Mouse (Mus musculus): Measurements from ENCODE around the gene Xylt1. TPM values are rescaled to one million over a fixed set of nuclear protein-coding genes. Genes with fewer than 3 reads are reported as not detected.
A peak's percentile ranks its signal among the peaks of the same experiment; 100 is the strongest.

Gene Xylt1
- total RNA-seq, 2 experiments from 2014 or later: 54.7 to 66.3 TPM

DNA sequence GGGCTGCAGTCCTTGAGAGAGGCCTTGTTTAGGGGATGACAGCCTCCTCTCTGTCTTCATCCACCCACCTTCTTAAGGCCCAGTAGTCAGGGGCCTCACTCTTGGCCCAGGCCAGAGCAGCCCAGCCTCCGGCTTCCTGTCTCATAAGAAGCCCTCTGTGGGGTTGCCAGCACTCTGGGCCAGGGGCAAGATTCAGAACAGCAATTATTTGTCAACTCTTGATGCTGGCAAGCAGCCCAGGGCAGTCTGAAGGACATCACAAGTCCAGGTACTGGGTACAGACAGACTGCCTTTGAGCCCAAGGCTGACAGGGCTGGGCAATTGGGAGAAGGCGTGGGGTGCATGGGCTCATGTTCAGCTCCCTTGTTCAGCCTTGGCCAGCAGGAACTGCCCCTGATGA lies 129.3 kb downstream of the Xylt1 start:
- peak; percentile 59 to 65 for DNase-seq (ENCODE audit: low spot score in 2 of 2)

DNA sequence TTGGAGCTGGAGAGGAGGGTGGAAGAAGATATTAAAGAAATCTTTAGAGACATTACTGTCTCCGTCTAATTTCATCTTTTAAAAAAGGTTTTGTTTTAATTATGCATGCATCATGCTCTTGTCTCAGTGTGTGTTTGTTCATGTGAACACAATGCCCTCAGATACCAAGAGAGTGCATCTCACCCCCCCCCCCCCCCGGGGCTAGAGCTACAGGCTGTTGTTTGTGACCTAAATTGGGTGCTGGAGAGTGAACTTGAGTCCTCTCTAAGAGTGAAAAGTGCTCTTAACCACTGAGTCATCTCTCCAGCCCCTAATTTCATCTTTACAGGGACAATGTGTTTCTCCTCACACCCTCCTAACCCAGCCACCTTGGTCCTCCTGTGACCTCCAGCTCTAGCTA lies 131.5 kb downstream of the Xylt1 start:
- DNase-seq (ENCODE audit: low spot score in 2 of 2): no peak

DNA sequence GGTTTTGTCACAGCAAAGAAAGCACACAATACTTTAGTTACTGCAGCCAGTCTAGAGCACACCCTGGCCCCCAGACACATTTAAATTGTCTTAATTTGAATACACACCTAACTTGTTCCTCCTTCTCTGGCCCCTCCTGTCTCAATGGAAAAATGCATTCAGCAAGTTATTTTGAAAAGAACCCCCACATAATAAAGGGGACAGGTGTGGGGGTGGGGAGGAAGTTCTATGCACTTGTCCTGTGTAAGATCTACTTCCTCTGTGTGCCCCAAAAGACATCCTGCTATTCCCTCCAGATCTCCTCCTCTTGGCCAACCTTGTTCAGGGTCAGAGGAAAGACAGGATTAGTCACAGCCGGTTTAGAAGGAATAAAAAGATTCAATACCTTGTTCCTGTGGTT lies 135.0 kb downstream of the Xylt1 start:
- DNase-seq (ENCODE audit: low spot score in 2 of 2): no peak

DNA sequence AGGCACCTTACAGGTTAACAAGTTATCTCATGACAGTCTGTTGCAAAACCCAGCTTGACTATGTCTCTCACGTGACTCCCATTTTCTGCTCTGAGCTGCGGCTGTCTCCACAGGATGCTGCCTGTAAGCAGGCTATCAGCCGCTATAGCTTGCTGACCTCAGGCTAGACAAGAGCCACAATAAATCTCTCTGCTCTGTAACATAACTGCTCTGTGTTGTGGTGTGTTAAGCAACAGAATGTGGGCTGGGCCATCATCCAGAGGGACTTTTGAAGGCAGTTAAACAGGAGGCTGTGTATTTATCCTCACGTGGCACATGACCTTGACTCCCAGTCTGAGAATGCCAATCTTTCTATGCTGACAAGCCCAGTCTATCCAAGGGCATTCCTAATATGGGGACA lies 136.1 kb downstream of the Xylt1 start:
- DNase-seq (ENCODE audit: low spot score in 2 of 2): no peak

DNA sequence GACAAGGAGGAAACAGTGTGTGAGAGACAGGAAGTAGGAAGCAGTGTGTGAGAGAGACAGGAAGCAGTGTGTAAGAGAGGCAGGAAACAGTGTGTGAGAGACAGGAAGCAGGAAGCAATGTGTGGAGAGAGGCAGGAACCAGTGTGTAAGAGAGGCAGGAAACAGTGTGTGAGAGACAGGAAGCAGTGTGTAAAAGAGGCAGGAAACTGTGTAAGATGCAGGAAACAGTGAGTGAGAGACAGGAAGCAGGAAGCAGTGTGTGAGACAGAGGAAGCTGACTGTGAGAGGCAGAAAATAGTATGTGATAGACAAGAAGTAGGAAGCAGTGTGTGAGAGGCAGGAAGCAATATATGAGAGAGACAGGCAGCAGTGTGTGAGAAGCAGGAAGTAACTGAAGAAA lies 140.6 kb downstream of the Xylt1 start:
- no peak for DNase-seq (ENCODE audit: low spot score in 2 of 2)

DNA sequence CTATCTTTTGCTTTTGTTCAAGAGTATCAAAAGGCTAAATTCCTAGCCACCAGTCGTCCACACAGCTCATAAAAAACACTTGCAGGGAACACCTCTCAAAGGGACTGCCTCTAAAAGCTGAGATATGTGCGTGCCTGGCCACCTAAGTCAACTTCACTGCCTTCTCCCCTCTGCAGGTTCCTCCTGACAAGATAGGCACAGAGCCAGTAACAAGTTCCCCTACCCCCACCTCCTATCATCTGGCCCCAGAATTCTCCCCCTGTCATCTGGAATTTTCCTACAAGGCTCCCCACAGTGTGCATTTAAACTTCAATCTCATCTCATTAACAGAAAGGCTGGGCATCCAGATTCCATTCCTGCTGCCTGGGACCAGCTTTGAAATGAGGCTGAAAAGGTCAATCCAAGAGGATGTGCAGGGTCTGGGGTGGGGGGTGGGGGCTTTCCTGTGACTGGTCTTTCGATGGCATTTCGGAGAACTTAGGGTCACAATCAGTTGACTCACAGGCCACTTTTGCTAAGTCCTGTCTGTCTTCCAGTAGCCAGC lies 141.4 kb downstream of the Xylt1 start:
- no peak for DNase-seq (ENCODE audit: low spot score in 2 of 2)

DNA sequence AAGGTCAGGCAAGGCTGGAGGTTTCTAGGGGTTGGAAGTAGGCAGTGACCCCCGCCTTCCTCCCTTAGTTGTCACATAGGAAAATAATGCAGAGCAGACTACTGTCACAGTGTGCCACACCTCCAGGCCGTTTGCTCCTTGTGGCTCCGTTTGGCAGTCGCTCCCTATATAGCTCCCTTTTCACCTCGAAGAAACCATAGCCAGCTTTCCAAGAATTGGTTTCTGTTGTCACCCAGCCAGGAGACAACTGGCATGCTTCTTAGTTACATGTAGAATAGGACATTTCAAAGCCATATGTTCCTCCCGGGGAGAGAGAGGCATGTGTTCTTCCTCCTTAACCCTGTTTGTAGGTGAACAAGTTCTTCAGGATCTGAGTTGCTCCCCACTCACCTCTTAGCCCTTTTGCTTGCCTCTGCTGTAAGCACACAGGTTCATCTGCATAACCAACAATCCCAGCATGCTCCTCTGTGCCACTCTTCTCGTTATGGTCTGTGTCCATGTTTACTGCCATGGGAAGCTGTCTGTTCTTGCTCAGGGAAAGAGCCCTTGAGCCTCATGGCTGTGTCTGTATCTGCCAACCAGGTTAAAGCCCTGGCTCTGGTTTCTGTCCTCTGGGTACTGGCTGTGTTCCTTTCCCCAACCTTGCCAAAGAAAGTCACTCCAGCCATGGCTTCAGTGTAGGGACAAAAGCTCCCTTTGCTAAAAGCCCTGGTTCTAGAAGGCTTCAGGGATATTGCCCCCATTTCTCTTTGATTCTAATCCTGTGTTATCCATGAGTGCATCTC lies 143.8 kb downstream of the Xylt1 start:
- peak in 1 of 2 experiments; percentile 33 for DNase-seq (ENCODE audit: low spot score in 2 of 2)

DNA sequence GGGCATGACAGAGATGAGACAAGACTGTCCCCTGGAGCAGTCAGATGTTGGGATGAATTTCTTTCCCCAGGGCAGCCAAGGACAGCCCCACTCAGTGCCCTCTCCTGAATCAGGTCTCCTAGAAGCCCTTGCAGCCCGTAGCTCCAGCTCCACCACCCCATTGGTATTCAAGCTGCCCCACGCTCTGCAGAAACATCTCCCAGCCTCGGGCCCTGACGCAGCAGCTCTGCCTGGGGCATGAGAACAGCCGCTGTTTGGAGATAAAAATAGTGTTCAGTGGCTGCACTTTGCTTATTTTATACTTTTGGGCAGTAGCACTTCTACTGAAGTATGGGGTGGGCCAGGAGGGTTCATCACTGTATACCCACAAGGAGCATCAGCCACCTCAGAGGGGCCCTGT lies 144.9 kb downstream of the Xylt1 start:
- DNase-seq (ENCODE audit: low spot score in 2 of 2): no peak

DNA sequence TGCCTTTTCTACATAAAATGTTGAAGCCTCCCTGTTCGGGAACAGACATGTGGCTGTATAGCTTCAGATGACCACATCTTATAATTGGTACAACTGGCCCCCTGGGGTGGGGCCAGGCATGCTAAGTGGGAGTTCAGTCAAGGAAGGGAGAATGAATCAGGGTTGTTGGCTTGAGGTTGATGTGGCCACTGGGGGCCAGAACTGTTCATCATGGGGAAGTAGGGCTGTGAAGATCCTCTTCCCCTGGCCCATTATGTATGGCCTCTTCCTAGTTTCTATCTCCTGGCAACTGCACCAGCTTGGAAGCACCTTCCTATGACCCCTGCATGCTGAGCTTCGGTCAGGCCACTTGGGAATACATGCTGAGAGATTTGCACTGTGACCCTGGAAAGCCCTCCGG lies 145.8 kb downstream of the Xylt1 start:
- DNase-seq (ENCODE audit: low spot score in 2 of 2): no peak

DNA sequence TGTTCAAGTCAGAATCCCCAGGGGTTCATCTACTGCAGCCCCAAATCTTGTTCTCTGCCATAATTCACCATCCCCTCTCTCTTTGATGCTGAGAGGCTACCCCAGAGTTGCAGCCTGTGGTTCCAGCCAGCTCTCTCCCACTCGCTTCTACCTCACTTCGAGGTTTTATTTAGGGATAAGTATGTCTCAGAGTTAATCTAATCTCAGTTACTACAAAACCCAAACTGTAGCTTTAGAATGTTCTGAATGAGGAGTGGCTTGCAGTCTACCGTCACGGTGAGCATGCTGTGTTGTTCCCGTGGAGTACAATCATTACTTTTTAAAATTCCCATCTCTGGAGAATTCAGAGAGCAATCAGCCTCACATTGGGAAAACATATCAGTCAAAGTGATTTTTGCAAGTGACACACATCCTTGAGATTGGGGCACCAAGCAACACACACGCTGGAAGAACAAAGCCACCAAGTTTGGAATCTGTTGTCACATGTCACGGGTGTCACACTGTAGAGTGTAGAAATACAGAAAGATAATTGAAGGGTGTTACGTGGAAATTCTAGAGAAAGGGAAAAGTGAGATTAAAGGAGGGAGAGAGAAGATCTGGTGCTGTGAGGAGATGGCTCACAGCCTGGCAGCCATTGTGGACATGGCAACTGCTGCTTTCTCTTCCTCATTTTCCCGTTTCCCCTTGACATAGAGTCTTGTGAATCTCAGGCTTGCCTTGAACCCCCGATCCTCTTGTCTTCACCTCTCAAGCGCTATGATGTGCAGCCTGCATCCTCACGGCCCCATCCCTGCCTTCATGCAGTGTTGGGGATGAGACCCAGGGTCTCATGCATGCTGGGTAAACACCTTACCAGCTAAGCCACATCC lies 149.2 kb downstream of the Xylt1 start:
- no peak for DNase-seq (ENCODE audit: low spot score in 2 of 2)

DNA sequence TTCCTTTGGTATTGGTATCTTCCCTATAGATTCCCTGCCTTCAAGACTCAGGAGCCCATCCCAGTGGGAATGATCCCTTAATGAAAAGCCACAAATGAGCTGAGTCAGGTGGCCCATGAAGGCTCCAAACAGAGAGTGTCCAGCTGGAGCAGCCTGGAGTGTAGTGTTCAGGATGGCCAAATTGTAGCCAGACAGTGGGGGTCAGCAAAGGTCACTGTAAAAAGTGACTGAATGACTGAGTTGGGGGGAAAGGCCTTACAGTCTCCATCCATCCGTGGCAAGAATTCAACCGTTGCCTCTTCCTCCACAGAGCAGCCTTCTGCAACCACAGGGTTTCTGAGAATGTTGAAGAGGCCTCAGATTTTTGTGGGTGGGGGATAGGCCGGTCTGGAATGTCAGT lies 151.9 kb downstream of the Xylt1 start:
- DNase-seq (ENCODE audit: low spot score in 2 of 2): no peak

DNA sequence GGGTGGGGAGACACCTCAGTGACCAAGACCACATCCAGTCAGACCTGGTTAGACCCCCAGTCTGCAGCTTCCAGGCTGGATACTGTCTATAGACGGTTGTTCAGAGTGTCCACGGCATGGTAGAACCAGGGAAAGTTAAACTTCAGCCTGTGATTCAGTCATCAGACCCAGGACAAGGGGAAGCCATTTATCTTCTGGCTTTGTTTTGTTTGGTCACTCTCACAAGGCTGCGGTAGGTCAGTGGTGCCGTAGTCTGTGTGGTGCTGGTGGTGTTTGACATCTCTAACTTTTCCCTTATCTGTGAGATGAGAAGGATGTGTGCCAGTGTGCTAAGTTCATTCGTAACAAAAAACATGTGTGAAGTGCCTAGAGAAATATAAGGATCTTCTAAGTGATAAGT lies 152.4 kb downstream of the Xylt1 start:
- DNase-seq (ENCODE audit: low spot score in 2 of 2): no peak

DNA sequence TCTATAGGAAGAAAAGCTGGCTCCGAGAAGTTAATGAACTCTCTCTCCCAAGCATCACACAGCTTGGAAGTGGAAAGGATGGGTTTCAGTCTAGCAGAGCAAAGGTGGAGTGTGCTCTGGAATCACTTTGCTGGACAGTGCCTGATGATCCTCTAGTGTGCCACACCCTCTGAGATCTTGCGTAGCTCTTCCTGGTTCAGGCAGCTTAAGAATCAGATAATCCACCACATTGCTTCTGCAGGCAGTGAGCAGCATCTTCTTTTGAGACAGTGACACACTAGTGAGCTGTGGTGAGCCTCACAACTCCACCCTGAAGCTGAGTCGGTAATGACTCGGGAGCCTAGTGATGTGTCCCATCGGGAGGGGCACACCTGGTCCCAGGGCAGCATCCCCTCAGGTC lies 159.2 kb downstream of the Xylt1 start:
- no peak for DNase-seq (ENCODE audit: low spot score in 2 of 2)

DNA sequence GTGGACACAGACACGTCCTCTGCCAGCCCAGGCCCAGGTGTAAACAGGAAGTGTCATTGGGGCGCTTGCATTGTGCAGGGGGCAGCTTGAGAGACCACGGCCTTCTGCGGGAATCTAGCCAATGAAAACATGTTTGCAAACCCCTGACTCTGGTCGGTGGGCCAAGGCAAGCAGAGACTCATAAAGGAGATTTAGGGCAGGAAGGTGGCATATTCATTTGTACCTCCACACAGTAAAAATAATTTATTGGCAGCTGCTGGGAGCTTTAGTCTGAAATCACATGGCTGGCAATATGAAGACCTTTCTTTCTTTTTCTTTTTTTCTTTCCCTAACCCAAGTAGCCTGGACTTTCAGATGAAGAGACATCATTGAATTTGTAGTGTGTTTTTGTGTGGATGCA lies 159.6 kb downstream of the Xylt1 start:
- no peak for DNase-seq (ENCODE audit: low spot score in 2 of 2)

DNA sequence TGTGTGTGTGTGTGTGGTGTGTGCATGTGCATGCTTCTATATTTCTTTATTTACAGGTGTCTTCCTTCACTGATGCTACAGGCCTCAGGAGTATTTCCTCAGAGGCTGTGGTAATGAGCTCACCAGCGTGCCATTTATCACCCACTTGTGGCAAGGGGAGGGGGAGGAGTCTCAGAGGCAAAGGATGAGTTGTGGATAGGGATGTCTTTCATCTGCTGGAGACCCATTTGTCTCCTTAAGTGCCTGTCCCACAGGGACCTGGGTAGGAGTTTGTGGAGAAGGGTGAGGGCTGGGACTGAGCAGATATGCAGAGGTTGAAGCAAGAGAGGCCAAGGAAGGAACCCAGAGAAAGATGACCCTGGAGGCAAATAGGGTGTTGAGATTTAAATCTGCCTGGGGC lies 160.3 kb downstream of the Xylt1 start:
- no peak for DNase-seq (ENCODE audit: low spot score in 2 of 2)

DNA sequence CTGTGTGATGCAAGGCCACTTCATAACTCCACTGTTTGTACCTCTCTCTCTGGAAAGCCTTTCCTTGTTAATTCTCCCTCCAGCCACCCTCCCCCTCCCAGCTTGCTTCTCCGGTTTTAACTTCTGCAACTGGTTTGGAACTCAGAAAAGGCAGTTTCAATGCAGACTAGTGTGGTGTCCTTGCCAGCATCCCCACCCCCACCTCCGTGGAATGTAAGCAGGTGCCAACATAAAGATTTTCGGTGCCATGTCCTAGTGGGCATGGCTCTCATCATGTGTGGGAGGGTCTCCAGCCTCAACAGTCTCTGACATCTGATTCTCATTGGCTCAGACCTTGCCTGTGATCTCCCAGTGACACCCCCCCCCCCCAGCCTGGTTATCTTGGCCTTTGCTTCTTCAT lies 160.9 kb downstream of the Xylt1 start:
- DNase-seq (ENCODE audit: low spot score in 2 of 2): no peak

DNA sequence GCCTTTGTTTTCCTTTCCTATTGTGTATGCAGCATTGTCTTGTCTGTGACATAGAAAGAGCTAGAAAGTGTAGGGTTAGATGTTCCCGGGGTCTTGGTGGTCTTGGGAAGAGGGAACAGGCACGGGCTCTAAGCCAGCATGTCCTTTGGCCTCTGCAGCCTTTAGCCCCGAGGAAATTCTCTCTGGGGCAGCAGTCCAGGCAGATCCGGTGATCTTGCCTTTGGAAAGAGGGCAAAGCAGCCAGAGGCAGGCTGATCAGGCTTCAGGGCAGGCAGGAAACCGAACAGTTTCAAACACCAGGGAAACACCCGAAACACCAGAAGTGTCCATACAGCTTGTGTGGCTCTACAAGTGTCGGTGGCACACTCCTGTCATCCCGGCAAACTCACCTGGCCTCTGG lies 162.3 kb downstream of the Xylt1 start:
- DNase-seq (ENCODE audit: low spot score in 2 of 2): no peak

DNA sequence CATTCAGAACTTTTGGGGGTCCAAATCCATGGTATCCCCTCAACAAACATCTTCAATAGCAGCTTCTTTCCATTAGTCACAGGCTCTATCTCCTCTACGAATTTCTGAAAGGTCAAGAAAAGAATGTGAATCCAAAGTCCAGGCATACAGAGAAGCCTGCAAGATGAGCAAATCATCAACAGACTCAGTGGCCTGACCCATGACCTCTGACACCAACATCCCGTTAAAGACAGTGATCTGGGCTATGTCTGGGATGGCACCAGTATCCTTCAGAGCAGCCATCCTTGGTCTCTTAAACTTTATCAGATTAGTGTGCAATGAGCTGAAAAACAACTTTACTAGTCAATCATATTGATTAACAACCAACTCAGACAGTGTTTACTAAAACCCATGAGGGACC lies 163.3 kb downstream of the Xylt1 start:
- DNase-seq (ENCODE audit: low spot score in 2 of 2): no peak

DNA sequence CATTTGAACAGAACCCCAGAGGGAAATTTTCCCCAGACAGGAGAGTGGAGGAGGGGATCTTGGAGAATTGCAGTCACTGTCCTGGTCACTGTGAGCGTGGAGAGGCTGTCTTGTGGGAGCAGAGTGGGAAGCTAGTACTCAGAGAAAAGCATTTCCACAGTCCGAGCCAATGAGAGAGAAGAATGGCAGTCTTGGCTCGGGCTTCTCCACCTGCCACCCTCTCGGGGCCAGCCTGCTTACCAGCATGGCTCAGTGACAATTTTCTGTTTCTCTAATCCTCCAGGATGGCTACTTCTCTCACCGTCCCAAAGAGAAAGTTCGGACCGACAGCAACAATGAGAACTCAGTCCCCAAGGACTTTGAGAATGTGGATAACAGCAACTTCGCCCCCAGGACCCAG lies 167.5 kb downstream of the Xylt1 start:
- DNase-seq (ENCODE audit: low spot score in 2 of 2): no peak

DNA sequence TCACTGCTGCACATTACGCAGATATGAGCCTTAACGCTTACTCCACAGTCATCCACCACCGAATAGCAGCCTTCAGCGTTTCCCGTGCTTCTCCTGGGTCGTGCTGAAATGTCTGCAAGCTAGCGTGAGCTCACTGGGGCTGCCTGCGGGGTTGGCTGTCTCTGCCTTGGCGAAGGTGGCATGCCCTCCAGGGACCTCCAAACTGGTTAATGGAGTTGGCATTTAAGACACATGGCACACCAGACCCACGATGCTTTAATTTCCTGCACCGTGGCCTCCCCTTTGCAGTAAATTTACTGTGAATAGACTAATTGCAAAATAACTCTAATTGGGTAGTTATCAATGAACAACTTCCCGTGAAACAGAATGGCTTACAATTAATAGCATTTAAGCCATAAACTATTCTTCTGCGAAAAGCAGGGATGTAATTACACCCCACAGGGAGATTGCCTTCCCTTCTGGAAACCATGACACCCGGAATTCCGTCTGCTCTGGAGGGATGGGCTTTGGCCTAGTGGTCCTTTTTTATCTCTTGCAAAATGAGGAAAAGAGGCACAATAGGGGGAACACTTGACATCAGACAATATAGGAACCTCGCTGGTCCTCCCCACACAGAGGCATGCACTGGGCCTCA lies 170.3 kb downstream of the Xylt1 start:
- no peak for DNase-seq (ENCODE audit: low spot score in 2 of 2)

DNA sequence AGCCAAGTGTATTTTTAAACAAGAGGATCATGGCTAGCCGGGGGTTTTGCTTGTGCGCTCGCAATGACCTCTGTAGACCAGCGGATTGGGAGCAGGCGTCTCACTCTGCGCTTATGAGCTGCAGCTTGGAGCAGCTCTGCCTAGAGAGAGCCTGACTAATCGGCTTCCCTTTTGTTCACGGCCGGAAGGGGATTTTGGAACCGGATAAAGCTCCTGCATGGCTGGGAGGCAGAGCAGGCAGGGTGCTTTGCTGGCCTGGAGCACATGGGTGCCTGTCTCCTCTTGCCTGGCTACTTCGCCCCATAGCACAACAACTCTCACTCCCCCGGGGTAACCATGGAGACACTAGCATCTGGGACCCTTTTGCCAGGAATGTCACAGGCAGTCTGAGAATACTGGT lies 172.4 kb downstream of the Xylt1 start:
- DNase-seq (ENCODE audit: low spot score in 2 of 2): peak; percentile 43 to 48

DNA sequence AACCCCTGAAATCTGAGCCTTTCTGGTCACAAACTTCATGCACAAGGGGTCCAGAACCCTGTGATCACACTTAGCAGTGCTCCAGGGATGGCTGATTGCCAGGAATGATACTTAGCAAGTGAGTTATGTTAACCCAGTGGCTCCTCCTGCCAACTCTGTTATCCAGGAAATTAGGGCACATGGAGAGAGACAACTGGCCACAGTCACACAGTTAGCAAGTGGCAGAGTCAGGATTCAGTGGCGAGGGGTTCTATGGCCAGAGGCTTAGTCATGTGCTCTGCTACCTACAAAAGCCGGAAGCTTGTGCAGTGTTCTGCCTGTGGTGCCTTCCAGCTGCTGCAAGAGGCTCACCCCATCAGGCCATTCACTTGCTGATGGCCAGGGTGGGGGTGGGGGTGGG lies 175.0 kb downstream of the Xylt1 start:
- DNase-seq (ENCODE audit: low spot score in 2 of 2): no peak
